Comparison of ENCODE assay signal across 33 mouse cellular contexts in the genomic region with DNA sequence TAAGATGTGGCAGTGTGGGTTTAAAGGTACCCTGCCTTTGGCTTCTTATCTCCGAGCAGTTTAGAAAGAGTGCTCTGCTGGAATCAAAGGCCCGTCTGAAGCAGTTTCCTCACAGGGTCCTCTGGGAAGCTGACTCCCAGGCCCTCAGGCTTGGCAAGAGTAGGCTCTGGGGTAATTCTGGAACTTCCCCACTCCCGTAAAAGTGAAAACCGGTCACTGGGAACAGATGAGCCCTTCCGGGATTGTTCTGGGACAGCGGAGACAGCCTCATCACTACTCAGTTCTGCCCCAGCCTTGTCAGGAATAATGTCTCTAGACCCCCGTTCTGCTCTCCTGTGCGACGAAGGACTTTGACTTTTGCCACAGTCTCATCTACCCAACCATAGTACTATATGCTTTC. TPM values are rescaled to one million over a fixed set of nuclear protein-coding genes. Genes with fewer than 3 reads are reported as not detected.
DNase-seq lines count a peak whose midpoint lies in the region; ATAC-seq and TF ChIP-seq lines count a peak whose summit lies in the region.
"Had no signal": no experiment of that assay in that cellular context is flagged by ENCODE, and none has a peak within 500 bp of the region (broad histone marks: within the 10 kb centered on the region; RNA-seq: fewer than 3 reads in every experiment).

No protein-coding gene starts in this region.

- DNase-seq in heart, adult 18-20 months, result peak; percentile 31 to 47
- DNase-seq in heart, postnatal 25 days (ENCODE audit: low spot score), result no peak
- no peak for DNase-seq in midbrain, postnatal 0 days (ENCODE audit: low spot score)
- DNase-seq in midbrain, embryonic 11.5 days (ENCODE audit: low spot score, missing footprints), result no peak
- no peak for DNase-seq in spleen, postnatal 4 days (ENCODE audit: low spot score in 2 of 2)
- DNase-seq in c-Kit-positive CD71-positive TER-119-positive erythroid progenitor cells, embryonic 14.5 days (ENCODE audit: low spot score), result no peak
- DNase-seq: adrenal gland, adult 2 months; cerebellum, adult 11 months; cerebellum, adult 9-10 months; cerebellum, postnatal 36 days; gastrocnemius, postnatal 36 days; kidney, adult 9 months; kidney, postnatal 10 days; layer of hippocampus, postnatal 36 days; left cerebral cortex, postnatal 4 days; liver, postnatal 0 days; lung, postnatal 36 days; retina, postnatal 1 day; right cerebral cortex, postnatal 14 days; thymus, adult 18-20 months; thymus, postnatal 25 days had no signal

- no peaks in the 10 kb centered on the region for H3K36me3 ChIP-seq in midbrain, postnatal 0 days (ENCODE audit: insufficient read depth, low read length)
- no peaks in the 10 kb centered on the region for H3K36me3 ChIP-seq in midbrain, embryonic 11.5 days (ENCODE audit: control insufficient read depth, insufficient read depth, low read length)
- no peaks in the 10 kb centered on the region for H3K36me3 ChIP-seq in heart, embryonic 13.5 days
- H3K36me3 ChIP-seq: embryonic facial prominence, embryonic 12.5 days; hindbrain, embryonic 12.5 days; midbrain, embryonic 12.5 days; neural tube, embryonic 15.5 days had no signal

- H3K4me3 ChIP-seq in midbrain, postnatal 0 days (ENCODE audit: low read depth, low read length), result no peak overlapping the region
- H3K4me3 ChIP-seq in midbrain, embryonic 11.5 days (ENCODE audit: low read depth, low read length), result no peak overlapping the region
- no peak overlapping the region for H3K4me3 ChIP-seq in heart, embryonic 13.5 days
- H3K4me3 ChIP-seq: embryonic facial prominence, embryonic 12.5 days; hindbrain, embryonic 12.5 days; liver, embryonic 12.5 days; midbrain, embryonic 12.5 days; neural tube, embryonic 15.5 days had no signal

- ATAC-seq in midbrain, postnatal 0 days (ENCODE audit: low FRiP score), result no peak
- ATAC-seq in midbrain, embryonic 11.5 days (ENCODE audit: low FRiP score), result no peak
- no peak for ATAC-seq in heart, embryonic 13.5 days (ENCODE audit: extremely low read depth, insufficient number of reproducible peaks, low FRiP score, low TSS enrichment)
- ATAC-seq: CD4-positive, CD25-positive, alpha-beta regulatory T cell, adult 4 months; forebrain, embryonic 14.5 days; intestine, embryonic 16.5 days; liver, embryonic 12.5 days; liver, postnatal 0 days had no signal

- 61% methylated on average over 9 of the region's 9 CpGs for WGBS in midbrain, postnatal 0 days
- 57% methylated on average over 9 of the region's 9 CpGs for WGBS in midbrain, embryonic 11.5 days
- 46% methylated on average over 9 of the region's 9 CpGs for WGBS in heart, embryonic 13.5 days

- no peak overlapping the region for H3K27ac ChIP-seq in midbrain, postnatal 0 days (ENCODE audit: low read depth, low read length)
- no peak overlapping the region for H3K27ac ChIP-seq in midbrain, embryonic 11.5 days (ENCODE audit: low read depth, low read length)
- H3K27ac ChIP-seq in heart, embryonic 13.5 days (replicated peaks), result no peak overlapping the region
- H3K27ac ChIP-seq: embryonic facial prominence, embryonic 12.5 days; hindbrain, embryonic 12.5 days; liver, embryonic 12.5 days; midbrain, embryonic 12.5 days; neural tube, embryonic 15.5 days; stomach, postnatal 0 days had no signal

- H3K4me1 ChIP-seq in midbrain, postnatal 0 days (ENCODE audit: insufficient read depth, low read length), result no peaks in the 10 kb centered on the region
- no peaks in the 10 kb centered on the region for H3K4me1 ChIP-seq in midbrain, embryonic 11.5 days (ENCODE audit: control insufficient read depth, insufficient read depth, low read length)
- peaks cover 22% of the 10 kb centered on the region for H3K4me1 ChIP-seq in heart, embryonic 13.5 days
- H3K4me1 ChIP-seq: embryonic facial prominence, embryonic 12.5 days; hindbrain, embryonic 12.5 days; midbrain, embryonic 12.5 days; neural tube, embryonic 15.5 days had no signal

- intact Hi-C loops in heart, postnatal 25 days (cut with DNase I), result loop anchor here (10.0 kb wide), 1 partner anchor 336 kb away; no protein-coding TSS in a partner anchor

- no peaks in the 10 kb centered on the region for H3K9me3 ChIP-seq in midbrain, postnatal 0 days (ENCODE audit: low read length)
- H3K9me3 ChIP-seq in midbrain, embryonic 11.5 days (ENCODE audit: control insufficient read depth, low read length), result no peaks in the 10 kb centered on the region
- H3K9me3 ChIP-seq in heart, embryonic 13.5 days, result peaks cover 14% of the 10 kb centered on the region; the same call in 1 of the 2 replicates
- H3K9me3 ChIP-seq: neural tube, embryonic 15.5 days had no signal

- TF ChIP-seq CTCF in midbrain, postnatal 0 days (IDR thresholded peaks at IDR 0.05), result no peak

- no peaks in the 10 kb centered on the region for H3K27me3 ChIP-seq in midbrain, postnatal 0 days (ENCODE audit: insufficient read depth, low read length)
- no peaks in the 10 kb centered on the region for H3K27me3 ChIP-seq in midbrain, embryonic 11.5 days (ENCODE audit: control insufficient read depth, insufficient read depth, low read length)
- H3K27me3 ChIP-seq in heart, embryonic 13.5 days (replicated peaks), result no peaks in the 10 kb centered on the region
- H3K27me3 ChIP-seq: hindbrain, embryonic 12.5 days; midbrain, embryonic 12.5 days; neural tube, embryonic 15.5 days had no signal

- H3K9ac ChIP-seq in midbrain, postnatal 0 days (replicated peaks; ENCODE audit: low read length, poor library complexity, severe bottlenecking), result 0 out of 2 replicates have a peak overlapping the region, but pooled peaks have one; percentile 13
- no peak overlapping the region for H3K9ac ChIP-seq in midbrain, embryonic 11.5 days (ENCODE audit: low read length)
- H3K9ac ChIP-seq in heart, embryonic 13.5 days, result peak overlapping the region; percentile 19; the same call in 1 of the 2 replicates
- H3K9ac ChIP-seq: embryonic facial prominence, embryonic 12.5 days; hindbrain, embryonic 12.5 days; liver, embryonic 12.5 days; liver, postnatal 0 days; midbrain, embryonic 12.5 days; neural tube, embryonic 15.5 days had no signal

- no peak overlapping the region for H3K4me2 ChIP-seq in midbrain, postnatal 0 days (ENCODE audit: low read depth, low read length, poor library complexity, severe bottlenecking)
- no peak overlapping the region for H3K4me2 ChIP-seq in midbrain, embryonic 11.5 days
- H3K4me2 ChIP-seq in heart, embryonic 13.5 days, result peak overlapping the region; percentile 12; the same call in 1 of the 2 replicates
- H3K4me2 ChIP-seq: embryonic facial prominence, embryonic 12.5 days; hindbrain, embryonic 12.5 days; liver, embryonic 12.5 days; midbrain, embryonic 12.5 days; neural tube, embryonic 15.5 days had no signal

RNA-seq across cellular contexts. Expression of a gene that starts 8.2 kb away (rescaled TPM):
- 10 to 100 TPM; 30.0 to 33.2 TPM for total RNA-seq in heart, adult 18-20 months (2021)
- 10 to 100 TPM; 30.6 to 70.6 TPM for total RNA-seq in heart, postnatal 25 days (2021)
- total RNA-seq in midbrain, postnatal 0 days (2014; rRNA removed), result 14.0 and 16.5 TPM in 2 replicates
- 14.2 and 15.1 TPM in 2 replicates for polyA plus RNA-seq in midbrain, postnatal 0 days (2015; fragmentation: Nextera tagmentation; extraction: Ambion mirVana)
- polyA plus RNA-seq in midbrain, embryonic 11.5 days (2014; fragmentation: Nextera tagmentation; extraction: Ambion mirVana), result 39.4 and 39.5 TPM in 2 replicates
- 92.5 and 114 TPM in 2 replicates for polyA plus RNA-seq in heart, embryonic 13.5 days (2015; fragmentation: Nextera tagmentation; extraction: Ambion mirVana)

RNA-seq across cellular contexts. Expression of a gene that starts 15.2 kb away (rescaled TPM):
- 10 to 100 TPM; 64.0 to 71.6 TPM for total RNA-seq in heart, adult 18-20 months (2021)
- total RNA-seq in heart, postnatal 25 days (2021), result 10 to 100 TPM; 68.8 to 75.7 TPM
- total RNA-seq in midbrain, postnatal 0 days (2014; rRNA removed), result 19.9 and 20.9 TPM in 2 replicates
- polyA plus RNA-seq in midbrain, postnatal 0 days (2015; fragmentation: Nextera tagmentation; extraction: Ambion mirVana), result 30.6 and 31.9 TPM in 2 replicates
- 37.0 and 39.2 TPM in 2 replicates for polyA plus RNA-seq in midbrain, embryonic 11.5 days (2014; fragmentation: Nextera tagmentation; extraction: Ambion mirVana)
- 38.8 and 40.2 TPM in 2 replicates for polyA plus RNA-seq in heart, embryonic 13.5 days (2015; fragmentation: Nextera tagmentation; extraction: Ambion mirVana)
- polyA plus RNA-seq: CD4-positive, CD25-positive, alpha-beta regulatory T cell, adult 4 months had no signal

RNA-seq across cellular contexts. Expression of a gene that starts 32.0 kb away (rescaled TPM):
- not detected for total RNA-seq in heart, adult 18-20 months (2021)
- total RNA-seq in heart, postnatal 25 days (2021), result not detected
- total RNA-seq in midbrain, postnatal 0 days (2014; rRNA removed), result not detected in 2 replicates
- polyA plus RNA-seq in midbrain, postnatal 0 days (2015; fragmentation: Nextera tagmentation; extraction: Ambion mirVana), result not detected in 2 replicates
- 0.15 TPM in 1 of 2 replicates, not detected in the other for polyA plus RNA-seq in midbrain, embryonic 11.5 days (2014; fragmentation: Nextera tagmentation; extraction: Ambion mirVana)
- 0.24 and 0.27 TPM in 2 replicates for polyA plus RNA-seq in heart, embryonic 13.5 days (2015; fragmentation: Nextera tagmentation; extraction: Ambion mirVana)
- total RNA-seq: adrenal gland, adult 2 months; layer of hippocampus, postnatal 36 days; left cerebral cortex, postnatal 4 days; megakaryocyte, adult 5-6 weeks had no signal
- polyA plus RNA-seq: adrenal gland, adult 2 months; CD4-positive, CD25-positive, alpha-beta regulatory T cell, adult 4 months; forebrain, embryonic 14.5 days; hindbrain, embryonic 12.5 days; large intestine, adult 2 months; neural tube, embryonic 15.5 days; stomach, postnatal 0 days had no signal

RNA-seq across cellular contexts. Expression of a gene that starts 36.4 kb away (rescaled TPM):
- 100 to 1,000 TPM; 109 to 146 TPM for total RNA-seq in heart, adult 18-20 months (2021)
- 100 to 1,000 TPM in 1 of 2 experiments, 10 to 100 TPM in 1; 99.8 to 103 TPM for total RNA-seq in heart, postnatal 25 days (2021)
- total RNA-seq in midbrain, postnatal 0 days (2014; rRNA removed), result 43.6 and 62.5 TPM in 2 replicates
- polyA plus RNA-seq in midbrain, postnatal 0 days (2015; fragmentation: Nextera tagmentation; extraction: Ambion mirVana), result 85.0 and 99.0 TPM in 2 replicates
- 38.1 and 43.1 TPM in 2 replicates for polyA plus RNA-seq in midbrain, embryonic 11.5 days (2014; fragmentation: Nextera tagmentation; extraction: Ambion mirVana)
- polyA plus RNA-seq in heart, embryonic 13.5 days (2015; fragmentation: Nextera tagmentation; extraction: Ambion mirVana), result 72.3 and 89.1 TPM in 2 replicates

RNA-seq across cellular contexts. Expression of a gene that starts 47.0 kb away (rescaled TPM):
- total RNA-seq in heart, adult 18-20 months (2021), result 1 to 10 TPM in 1 of 2 experiments, under 1 TPM in 1; 0.98 to 1.7 TPM
- 1 to 10 TPM; 1.8 to 1.9 TPM for total RNA-seq in heart, postnatal 25 days (2021)
- 0.88 and 1.1 TPM in 2 replicates for total RNA-seq in midbrain, postnatal 0 days (2014; rRNA removed)
- 2.1 and 2.4 TPM in 2 replicates for polyA plus RNA-seq in midbrain, postnatal 0 days (2015; fragmentation: Nextera tagmentation; extraction: Ambion mirVana)
- 4.5 and 6.5 TPM in 2 replicates for polyA plus RNA-seq in midbrain, embryonic 11.5 days (2014; fragmentation: Nextera tagmentation; extraction: Ambion mirVana)
- polyA plus RNA-seq in heart, embryonic 13.5 days (2015; fragmentation: Nextera tagmentation; extraction: Ambion mirVana), result 5.7 and 6.5 TPM in 2 replicates
- total RNA-seq: megakaryocyte, adult 5-6 weeks had no signal
- polyA plus RNA-seq: CD4-positive, CD25-positive, alpha-beta regulatory T cell, adult 4 months had no signal

Comparison
In these comparisons a context has a peak if more than half of its experiments do, and no peak if none do; other contexts are left out.
1. DNase-seq: peak in heart, adult 18-20 months (2 of 2); none in heart, postnatal 25 days (single experiment), midbrain, postnatal 0 days (single experiment), midbrain, embryonic 11.5 days (single experiment), spleen, postnatal 4 days (0 of 2) and c-Kit-positive CD71-positive TER-119-positive erythroid progenitor cells, embryonic 14.5 days (single experiment).